Mouse (Mus musculus) CH12.LX (cell line): ENCODE data around the gene Cmss1.

Source experiments
- CTCF ChIP-seq, 2 experiments: IDR thresholded peaks in 1 of 2; conservative IDR thresholded peaks in 1 of 2; 2 replicates each; pipeline ENCODE4 v1.5.1; 2011 to 2012; ENCODE audit warnings: low read depth in 2 of 2, low read length in 2 of 2, improper control_type of control experiment in 1 of 2, inconsistent platforms in 1 of 2, mild to moderate bottlenecking in 1 of 2, moderate library complexity in 1 of 2
- HCFC1 ChIP-seq: IDR thresholded peaks from 2 replicates; pipeline ENCODE4 v1.6.1; 2012; ENCODE audit warnings: low read depth, mild to moderate bottlenecking, inconsistent platforms, low read length, improper control_type of control experiment
- JUND ChIP-seq: conservative IDR thresholded peaks from 2 replicates; pipeline ENCODE4 v1.6.1; 2011; ENCODE audit warnings: low read depth, low read length, improper control_type of control experiment
- MAFK ChIP-seq: IDR thresholded peaks from 2 replicates; pipeline ENCODE4 v1.6.1; 2011; ENCODE audit warnings: low read length, improper control_type of control experiment; ENCODE audit not compliant: insufficient replicate concordance
- MAX ChIP-seq: IDR thresholded peaks from 2 replicates; pipeline ENCODE4 v1.6.1; 2011; ENCODE audit warnings: low read length, improper control_type of control experiment
- MXI1 ChIP-seq: IDR thresholded peaks from 2 replicates; pipeline ENCODE4 v1.6.1; 2011; ENCODE audit warnings: mild to moderate bottlenecking, low read depth, low read length, improper control_type of control experiment
- POLR2A ChIP-seq: IDR thresholded peaks from 2 replicates; pipeline ENCODE4 v1.6.1; 2011; ENCODE audit warnings: low read depth, mild to moderate bottlenecking, improper control_type of control experiment, low read length
- POLR2AphosphoS2 ChIP-seq: IDR thresholded peaks from 2 replicates; pipeline ENCODE4 v1.6.1; 2011; ENCODE audit warnings: low read depth, low read length, improper control_type of control experiment
- RAD21 ChIP-seq: IDR thresholded peaks from 2 replicates; pipeline ENCODE4 v1.6.1; 2011; ENCODE audit warnings: low read depth, mild to moderate bottlenecking, low read length, improper control_type of control experiment, moderate library complexity
- ZNF384 ChIP-seq: IDR thresholded peaks from 2 replicates; pipeline ENCODE4 v1.6.1; 2012; ENCODE audit warnings: low read depth, low read length, improper control_type of control experiment, inconsistent platforms

DNA sequence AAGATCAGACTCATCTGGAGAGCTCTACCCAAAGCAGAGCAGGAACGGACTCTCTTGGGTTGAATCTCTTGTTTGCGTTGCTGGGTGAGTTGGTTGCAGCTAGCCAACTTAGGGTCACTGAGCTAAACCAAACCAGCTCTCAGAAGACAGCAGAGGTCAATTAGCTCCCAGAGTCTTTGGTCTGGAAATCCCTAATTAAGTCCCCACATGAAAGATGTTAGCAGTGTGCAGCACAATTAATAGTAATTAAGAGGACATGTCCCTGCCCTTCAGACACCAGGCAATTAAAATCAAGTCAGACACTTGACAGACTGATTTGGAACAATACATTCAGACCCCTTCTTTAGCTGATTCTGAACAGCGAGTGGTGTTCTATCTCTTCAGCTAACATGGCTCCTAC lies 292.4 kb downstream of the Cmss1 start:
- TF ChIP-seq HCFC1 (no peak), JUND (no peak), CTCF (conservative IDR thresholded peaks at IDR 0.05 in 1 of 2, IDR thresholded peaks at IDR 0.05 in 1 of 2; ENCODE audit: low read depth in 2 of 2, low read length in 2 of 2) (no peak), RAD21 (no peak), POLR2A (no peak), MXI1 (no peak), MAFK (no peak), ZNF384 (no peak), MAX (no peak), POLR2AphosphoS2 (no peak)
